Mouse (Mus musculus): ENCODE results near the gene Doc2g.
"Not testable (repeated sequence)": the region's sequence is repeated elsewhere in the genome, so short reads cannot be mapped to it uniquely, and the experiment has no call there.

The Doc2g gene

GRCm38 (mm10) chr19:4003112-4003511, at the start of gene Doc2g:
Doc2g (plus strand) TSS chr19:4003313.
- no peak for DNase-seq

- no peak for DNase-seq
Measured at GRCm38 (mm10) chr19:3955033-3955432, 48.1 kb upstream of the Doc2g start.

GRCm38 (mm10) chr19:3955804-3956203, 47.3 kb upstream of the Doc2g start:
- DNase-seq, result no peak

GRCm38 (mm10) chr19:3957296-3958036, 45.6 kb upstream of the Doc2g start:
- not testable (repeated sequence) for DNase-seq

- no peak for DNase-seq
Measured at GRCm38 (mm10) chr19:3958470-3958869, 44.6 kb upstream of the Doc2g start, which contains the start of gene Aldh3b3. Aldh3b3 (plus strand) TSS chr19:3958645.

- DNase-seq, result no peak
Measured at GRCm38 (mm10) chr19:3959030-3959429, 44.1 kb upstream of the Doc2g start.

- no peak for DNase-seq
Measured at GRCm38 (mm10) chr19:3960211-3960610, 42.9 kb upstream of the Doc2g start.

- not testable (repeated sequence) for DNase-seq
Measured at GRCm38 (mm10) chr19:3961805-3962204, 41.3 kb upstream of the Doc2g start.

- DNase-seq, result peak; percentile 29
Measured at GRCm38 (mm10) chr19:3962469-3962868, 40.6 kb upstream of the Doc2g start.

- DNase-seq, result no peak
Measured at GRCm38 (mm10) chr19:3964030-3964429, 39.1 kb upstream of the Doc2g start.

GRCm38 (mm10) chr19:3966330-3967075, 36.6 kb upstream of the Doc2g start:
- DNase-seq, result no peak

- DNase-seq, result no peak
Measured at GRCm38 (mm10) chr19:3967258-3967657, 35.9 kb upstream of the Doc2g start.

- no peak for DNase-seq
Measured at GRCm38 (mm10) chr19:3972229-3972628, 30.9 kb upstream of the Doc2g start, which contains the start of gene Aldh3b2. Aldh3b2 (plus strand) TSS chr19:3972328.

- not testable (repeated sequence) for DNase-seq
Measured at GRCm38 (mm10) chr19:3974608-3975007, 28.5 kb upstream of the Doc2g start.

GRCm38 (mm10) chr19:3975866-3976265, 27.2 kb upstream of the Doc2g start:
- no peak for DNase-seq

GRCm38 (mm10) chr19:3980309-3980708, 22.8 kb upstream of the Doc2g start:
- peak; percentile 70 for DNase-seq

- DNase-seq, result no peak
Measured at GRCm38 (mm10) chr19:3980917-3981316, 22.2 kb upstream of the Doc2g start.

GRCm38 (mm10) chr19:3983527-3984200, 19.4 kb upstream of the Doc2g start:
- no peak for DNase-seq

- no peak for DNase-seq
Measured at GRCm38 (mm10) chr19:3985261-3985681, 17.8 kb upstream of the Doc2g start.

GRCm38 (mm10) chr19:3986334-3986733, 16.8 kb upstream of the Doc2g start, which contains the start of gene Acy3:
Acy3 (plus strand) TSS chr19:3986570.
- no peak for DNase-seq

- no peak for DNase-seq
Measured at GRCm38 (mm10) chr19:3988066-3988465, 15.0 kb upstream of the Doc2g start.

- DNase-seq, result no peak
Measured at GRCm38 (mm10) chr19:3988750-3989149, 14.4 kb upstream of the Doc2g start.

- DNase-seq, result no peak
Measured at GRCm38 (mm10) chr19:3990804-3991203, 12.3 kb upstream of the Doc2g start.
